Mouse (Mus musculus): ENCODE measurements around the gene Fam69b.
A peak's percentile ranks its signal among the peaks of the same experiment; 100 is the strongest.

The Fam69b gene

GRCm38 (mm10) chr2:26662509-26662882 lies 34.2 kb downstream of the Fam69b start:
- no peak for DNase-seq (ENCODE audit: low spot score)

- DNase-seq (ENCODE audit: low spot score), result no peak
Observed at GRCm38 (mm10) chr2:26663112-26663511, 34.9 kb downstream of the Fam69b start.

- DNase-seq (ENCODE audit: low spot score), result peak; percentile 61
Observed at GRCm38 (mm10) chr2:26663551-26663950, 35.3 kb downstream of the Fam69b start.

DNA sequence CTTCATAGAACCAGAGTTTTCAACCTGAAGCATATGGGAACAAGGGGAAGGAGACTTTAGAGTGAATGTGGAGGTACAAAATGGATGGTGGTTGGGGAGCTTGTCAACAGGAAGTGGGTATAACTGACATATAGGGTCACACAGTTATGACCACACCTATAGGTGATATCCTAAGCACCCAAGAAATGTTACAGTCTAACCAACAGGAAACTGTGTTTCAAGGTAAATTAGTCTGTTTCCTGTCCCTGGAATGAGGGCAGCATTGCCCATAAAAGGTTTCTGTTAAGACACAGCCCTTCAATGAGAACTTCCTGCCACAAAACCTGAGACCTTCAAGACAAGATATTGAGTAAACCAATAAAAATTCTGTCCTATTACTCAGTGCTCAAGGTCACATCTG lies 40.5 kb downstream of the Fam69b start:
- DNase-seq (ENCODE audit: low spot score), result no peak

- DNase-seq (ENCODE audit: low spot score), result no peak
Observed at GRCm38 (mm10) chr2:26671182-26671581, 42.9 kb downstream of the Fam69b start, which contains the start of gene Lcn4. Gene Lcn4 (minus strand): TSS chr2:26671282.
